Mouse (Mus musculus) ES-E14 (cell line): ENCODE data around the gene Cebpa.

Experiments
- CHD2 ChIP-seq: IDR thresholded peaks from 2 replicates; pipeline ENCODE4 v1.6.1; 2014; ENCODE audit warnings: mild to moderate bottlenecking, low read depth, low read length, inconsistent platforms
- ZC3H11A ChIP-seq: IDR thresholded peaks from 2 replicates; pipeline ENCODE4 v1.6.1; 2012; ENCODE audit warnings: low read depth, mild to moderate bottlenecking, inconsistent platforms, low read length, borderline replicate concordance

- TF ChIP-seq CHD2 (no peak), ZC3H11A (no peak)
These were observed 6.9 kb downstream of the Cebpa start for GRCm38 (mm10) chr7:35125971-35126370.
